Mouse (Mus musculus): ENCODE data around the gene Arhgap27.
A peak's percentile ranks its signal among the peaks of the same experiment; 100 is the strongest.

GRCm38 (mm10) chr11:103343881-103344280, 19.6 kb downstream of the Arhgap27 start:
- TF ChIP-seq ETS1 (conservative IDR thresholded peaks at IDR 0.05; ENCODE audit: low read depth, low read length): peak; percentile 49; the same call in 1 of the 2 replicates
- TF ChIP-seq POLR2A (IDR thresholded peaks at IDR 0.05; ENCODE audit: low read depth, low read length): no peak
- no peak for TF ChIP-seq CTCF (conservative IDR thresholded peaks at IDR 0.05 in 1 of 2, IDR thresholded peaks at IDR 0.05 in 1 of 2; ENCODE audit: low read depth in 2 of 2, low read length in 2 of 2)
- no peak for TF ChIP-seq NRF1 (IDR thresholded peaks at IDR 0.05; ENCODE audit: low read depth, low read length)
- no peak for TF ChIP-seq MXI1 (IDR thresholded peaks at IDR 0.05; ENCODE audit: low read depth, low read length)
- TF ChIP-seq E2F4 (IDR thresholded peaks at IDR 0.05; ENCODE audit: insufficient replicate concordance, low read depth, low read length): no peak
- no peak; the same call in 1 of the 2 replicates for TF ChIP-seq CHD2 (IDR thresholded peaks at IDR 0.05; ENCODE audit: low read length)
- TF ChIP-seq RAD21 (IDR thresholded peaks at IDR 0.05; ENCODE audit: low read depth, low read length): no peak
- 0 out of 2 replicates have a peak, but pooled peaks have one; percentile 33 for TF ChIP-seq MAZ (IDR thresholded peaks at IDR 0.05; ENCODE audit: low read depth, low read length)
- no peak for TF ChIP-seq ELF1 (IDR thresholded peaks at IDR 0.05; ENCODE audit: low read depth, low read length)
- TF ChIP-seq SMC3 (IDR thresholded peaks at IDR 0.05; ENCODE audit: low read depth, low read length): no peak
- no peak for TF ChIP-seq ZNF384 (IDR thresholded peaks at IDR 0.05; ENCODE audit: low read depth, low read length)
- TF ChIP-seq BHLHE40 (IDR thresholded peaks at IDR 0.05; ENCODE audit: low read depth, low read length): peak; percentile 14; the same call in 1 of the 2 replicates
- no peak for TF ChIP-seq MYC (IDR thresholded peaks at IDR 0.05; ENCODE audit: low read depth, low read length)
